Mouse (Mus musculus) 416B (cell line): Measurements from ENCODE around the gene 1700057G04Rik.
A peak's percentile ranks its signal among the peaks of the same experiment; 100 is the strongest.
"Not testable (repeated sequence)": the region's sequence is repeated elsewhere in the genome, so short reads cannot be mapped to it uniquely, and the experiment has no call there.

Source experiments
- DNase-seq: peaks from one replicate; pipeline ENCODE4 v3.0.0; 2011; ENCODE audit warnings: low read depth

The 1700057G04Rik gene

GRCm38 (mm10) chr9:92305075-92305474 is 4.1 kb upstream of the 1700057G04Rik start:
- no peak for DNase-seq

- DNase-seq = no peak
Observed at GRCm38 (mm10) chr9:92305620-92306220, 3.5 kb upstream of the 1700057G04Rik start.

GRCm38 (mm10) chr9:92316791-92317190 is 7.6 kb downstream of the 1700057G04Rik start:
- no peak for DNase-seq

GRCm38 (mm10) chr9:92325936-92326335 is 16.8 kb downstream of the 1700057G04Rik start:
- not testable (repeated sequence) for DNase-seq

DNA sequence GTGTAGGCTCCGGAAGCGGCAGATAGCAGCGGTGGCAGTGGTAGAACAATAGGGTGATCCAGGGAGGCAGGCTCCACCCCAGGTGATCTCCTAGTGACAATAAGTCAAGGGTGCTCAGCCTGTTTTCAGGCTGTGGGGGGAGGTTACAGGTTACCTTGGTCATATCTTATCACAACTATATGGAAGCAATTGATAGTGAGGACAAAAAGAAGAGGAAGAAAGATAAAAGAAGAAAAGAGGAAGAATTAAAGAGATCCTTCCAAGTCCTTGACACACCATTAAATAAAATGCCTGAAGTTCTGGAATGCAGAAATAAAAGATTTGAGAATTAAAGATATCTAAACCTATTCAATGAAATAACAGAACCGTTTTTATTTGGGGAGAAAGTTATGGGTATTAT is 17.6 kb downstream of the 1700057G04Rik start:
- DNase-seq = no peak

- DNase-seq = no peak
Observed at GRCm38 (mm10) chr9:92331383-92331782, 22.2 kb downstream of the 1700057G04Rik start.

- DNase-seq = no peak
Observed at GRCm38 (mm10) chr9:92334845-92335244, 25.7 kb downstream of the 1700057G04Rik start.

- peak; percentile 71 for DNase-seq
Observed at GRCm38 (mm10) chr9:92335277-92335818, 26.2 kb downstream of the 1700057G04Rik start.

DNA sequence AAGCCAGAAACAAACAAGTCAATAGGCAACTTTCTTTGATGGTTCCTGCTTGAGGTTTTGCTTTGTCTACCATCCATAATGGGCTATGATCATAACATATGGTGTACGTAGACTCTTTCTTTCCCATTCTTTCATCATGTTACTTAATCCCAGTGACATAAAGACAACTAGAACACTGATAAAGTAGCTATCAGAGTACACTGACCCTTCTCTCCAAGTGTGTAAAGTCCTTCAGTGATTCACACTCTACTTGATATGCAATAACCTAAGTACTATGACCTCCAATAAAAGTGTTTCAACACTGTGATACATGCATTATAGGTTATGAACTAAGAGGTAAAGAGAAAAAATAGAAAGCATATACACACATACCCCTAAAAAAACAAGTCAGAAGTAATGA is 27.9 kb downstream of the 1700057G04Rik start:
- no peak for DNase-seq

GRCm38 (mm10) chr9:92337661-92338060 is 28.5 kb downstream of the 1700057G04Rik start:
- DNase-seq = no peak

DNA sequence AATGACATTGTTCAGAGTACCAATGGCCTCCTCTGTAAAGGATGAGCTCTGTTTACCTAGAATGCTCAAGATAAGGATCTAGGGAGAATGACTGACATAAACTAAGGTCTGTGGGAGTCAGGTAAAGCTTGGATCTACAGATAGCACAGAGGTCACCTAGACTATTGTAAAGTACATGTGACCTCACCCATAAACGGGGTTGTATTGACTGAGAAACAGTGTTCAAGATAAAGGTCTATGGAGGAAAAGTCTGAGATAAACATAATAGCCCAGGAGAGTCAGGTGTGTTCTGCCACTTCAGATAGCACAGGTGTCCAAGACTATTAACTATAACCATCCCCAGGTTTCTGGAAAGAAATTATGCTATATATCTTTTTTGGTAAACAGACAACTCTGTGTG is 29.8 kb downstream of the 1700057G04Rik start:
- no peak for DNase-seq

DNA sequence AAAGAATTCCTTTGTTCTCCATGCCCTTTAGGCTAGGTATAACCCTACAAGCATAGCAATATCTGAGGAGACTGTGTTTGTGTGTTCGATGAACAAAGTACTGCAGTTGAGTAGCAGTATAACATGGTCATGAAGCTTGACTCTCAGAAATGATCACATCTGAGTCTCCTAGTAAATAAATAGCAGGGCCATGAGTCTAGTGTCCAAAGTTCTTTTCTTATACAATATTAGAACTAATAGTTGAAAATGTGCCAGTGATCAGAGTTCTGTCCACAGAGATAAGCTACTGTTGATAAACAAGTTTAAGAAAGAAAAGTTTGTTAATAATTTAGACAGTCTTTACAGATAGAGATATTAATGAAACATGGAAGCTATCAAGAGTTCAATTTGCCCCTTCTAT is 42.7 kb downstream of the 1700057G04Rik start:
- DNase-seq = no peak

DNA sequence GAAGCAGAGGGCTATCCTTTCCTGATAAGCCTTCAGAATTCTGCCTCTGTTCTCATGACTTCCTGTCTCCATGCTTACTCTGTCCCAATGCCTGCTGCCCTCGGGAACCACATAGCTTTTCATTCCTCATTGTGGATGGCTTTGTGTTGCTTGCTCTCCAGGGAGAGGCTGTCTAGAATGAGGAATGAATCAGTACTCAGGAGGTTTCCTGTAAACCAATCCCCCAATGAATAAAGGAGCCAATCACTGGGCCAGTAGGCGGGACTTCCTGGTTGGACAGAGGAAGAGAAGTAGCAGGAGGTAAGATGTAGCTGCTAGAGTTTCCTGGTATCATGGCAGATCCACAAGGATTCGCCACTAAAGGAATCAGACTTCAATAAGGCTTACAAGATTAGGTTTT is 44.1 kb downstream of the 1700057G04Rik start:
- peak; percentile 15 for DNase-seq

DNA sequence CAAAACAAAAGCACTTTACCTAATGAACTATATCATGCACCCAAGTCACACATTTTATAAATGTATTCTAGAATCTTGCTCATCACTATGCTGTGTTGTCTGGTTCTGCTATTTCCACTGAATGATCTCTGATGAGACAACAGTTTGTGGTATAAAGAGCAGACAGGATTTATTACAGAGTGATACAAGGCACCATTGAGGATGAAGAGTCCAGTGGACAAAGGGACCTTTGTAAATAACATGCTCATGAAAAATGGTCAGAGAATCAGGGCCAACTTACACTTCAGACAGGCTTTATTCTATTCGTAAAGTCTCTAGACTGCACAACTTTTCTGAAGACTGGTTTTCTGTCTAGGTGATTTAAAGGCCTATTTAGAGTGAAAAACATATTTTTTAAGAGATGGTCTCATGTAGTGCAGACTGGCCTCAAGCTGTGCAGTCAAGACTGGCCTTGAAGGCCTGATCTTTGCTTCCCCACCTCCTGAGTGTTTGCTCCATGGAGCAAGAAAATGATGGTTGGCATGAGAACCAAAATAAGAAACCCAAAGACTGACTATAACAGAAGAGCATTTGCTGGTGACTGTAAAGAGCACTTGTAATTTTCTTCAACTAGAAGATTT is 51.6 kb downstream of the 1700057G04Rik start:
- DNase-seq = no peak

- DNase-seq = peak; percentile 34
Observed at GRCm38 (mm10) chr9:92363478-92363877, 54.3 kb downstream of the 1700057G04Rik start.

GRCm38 (mm10) chr9:92368920-92369319 is 59.7 kb downstream of the 1700057G04Rik start:
- DNase-seq = peak; percentile 73

DNA sequence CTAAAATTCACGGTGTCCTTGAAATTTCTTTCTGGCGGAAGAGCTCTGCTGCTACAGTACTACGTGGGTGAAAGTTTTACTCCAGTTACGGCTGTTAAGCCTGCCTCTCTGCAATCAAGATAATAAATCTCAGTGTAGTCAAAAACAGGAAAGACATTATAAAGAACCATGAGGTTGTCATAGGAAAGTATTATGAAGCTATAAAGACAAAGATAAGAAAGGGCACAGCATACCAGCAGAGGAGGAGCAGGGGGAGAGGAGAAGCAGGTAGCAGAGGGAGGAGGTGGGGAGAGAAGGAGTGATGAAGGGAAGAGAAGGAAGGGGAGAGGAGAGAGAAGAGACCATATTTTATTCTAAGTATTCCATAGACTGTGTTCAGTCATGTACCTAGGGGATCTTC is 64.7 kb downstream of the 1700057G04Rik start:
- peak; percentile 20 for DNase-seq

DNA sequence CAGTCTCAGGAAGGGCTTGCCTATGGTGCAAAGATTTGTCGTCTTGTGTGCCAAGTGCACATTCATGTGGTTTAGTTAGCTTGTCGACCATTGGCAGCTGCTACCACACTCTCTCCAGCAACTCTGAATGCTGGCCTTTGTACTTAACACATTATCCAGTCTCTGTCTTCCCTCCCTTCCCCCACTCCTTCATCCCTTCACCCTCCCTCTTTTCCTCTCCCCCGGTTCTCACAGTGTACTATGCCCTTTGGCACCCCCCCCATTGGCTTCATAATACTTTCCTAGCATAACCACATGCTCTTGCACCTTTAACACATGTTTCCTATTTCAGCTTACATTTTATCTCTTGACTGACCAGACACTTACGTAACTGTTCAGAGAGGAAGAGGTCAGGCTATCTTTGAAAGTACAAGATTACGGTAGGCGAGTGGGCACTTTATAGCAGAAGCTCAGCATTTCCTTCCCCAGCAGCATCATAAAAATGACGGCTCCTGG is 65.6 kb downstream of the 1700057G04Rik start:
- peak; percentile 98 for DNase-seq

DNA sequence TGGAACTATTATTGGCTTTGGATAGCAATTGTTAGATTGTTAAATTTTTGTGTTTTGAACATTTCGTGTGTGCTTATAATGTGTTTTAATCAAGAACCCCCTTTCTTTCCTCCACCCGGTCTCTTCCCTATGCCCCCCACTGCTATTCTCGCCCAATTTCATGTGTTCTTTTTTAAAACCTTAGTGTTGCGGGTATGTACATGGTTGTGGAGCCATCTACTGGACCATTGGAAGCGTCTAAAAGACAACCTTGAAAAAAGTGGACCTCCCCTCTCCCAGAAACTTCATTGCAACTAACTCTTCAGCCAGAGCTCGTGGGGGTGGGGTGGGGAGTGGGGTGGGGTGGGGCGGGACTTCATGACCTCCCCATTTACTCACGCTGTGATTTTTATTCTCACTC is 66.2 kb downstream of the 1700057G04Rik start:
- DNase-seq = peak; percentile 89

DNA sequence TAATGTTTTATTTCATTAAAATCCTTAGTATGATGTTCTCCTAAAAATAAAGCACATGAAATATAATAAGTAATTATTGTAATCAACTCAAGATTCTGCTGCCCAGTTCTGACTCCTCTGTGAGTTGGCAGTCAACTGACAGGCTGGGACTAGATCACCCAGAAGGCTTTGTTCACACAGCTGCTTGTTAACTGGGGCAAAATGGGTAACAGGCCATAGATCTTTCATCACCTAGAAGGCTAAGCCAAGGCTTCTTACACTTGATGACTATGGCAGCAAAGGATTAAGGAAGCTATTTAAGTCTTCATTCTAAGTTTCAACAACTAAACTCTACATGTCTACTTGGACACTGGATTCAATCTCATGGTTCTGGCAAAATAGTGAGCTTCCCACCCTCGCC is 68.8 kb downstream of the 1700057G04Rik start:
- DNase-seq = no peak

- DNase-seq = no peak
Observed at GRCm38 (mm10) chr9:92379240-92379639, 70.1 kb downstream of the 1700057G04Rik start.

- no peak for DNase-seq
Observed at GRCm38 (mm10) chr9:92383415-92383814, 74.2 kb downstream of the 1700057G04Rik start.

DNA sequence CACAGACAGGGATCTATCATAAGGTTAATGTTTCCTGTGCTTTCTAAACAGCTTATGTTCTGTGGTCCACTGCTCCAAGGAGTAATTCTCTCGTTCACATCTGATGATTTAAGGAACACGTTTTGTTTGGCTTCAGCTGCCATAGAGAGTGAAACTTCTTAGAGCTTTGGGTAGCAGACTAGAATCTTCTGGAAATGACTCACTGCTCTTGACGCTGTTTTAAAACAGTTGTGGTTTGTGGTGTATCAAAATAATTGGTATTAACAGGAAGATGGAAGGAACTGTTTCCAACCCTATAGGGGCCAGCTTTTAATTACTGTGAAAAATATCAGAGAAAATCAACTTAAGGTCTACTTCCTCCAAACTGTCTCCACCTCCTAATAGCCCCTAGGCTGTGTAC is 75.2 kb downstream of the 1700057G04Rik start:
- peak; percentile 95 for DNase-seq

DNA sequence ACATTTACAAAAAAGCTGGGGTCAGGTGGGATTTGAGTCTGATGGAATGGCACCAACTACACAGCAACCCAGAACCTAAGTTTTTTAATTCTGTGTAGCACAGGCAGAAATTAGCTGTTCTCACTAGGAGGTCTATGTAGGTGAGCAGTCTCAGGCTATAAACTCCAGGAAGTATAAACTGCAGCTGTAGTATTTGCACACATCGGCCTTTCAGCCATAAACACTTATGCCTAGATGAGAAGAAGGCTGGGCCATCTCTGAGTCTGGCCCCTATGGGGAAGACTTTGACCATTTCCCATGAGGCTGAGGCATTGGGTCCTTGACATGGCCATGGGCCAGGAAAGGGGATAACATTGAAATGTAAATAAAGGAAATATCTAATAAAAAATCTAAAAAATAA is 76.7 kb downstream of the 1700057G04Rik start:
- no peak for DNase-seq
